ENCODE assay signal across 19 mouse cellular contexts in genomic region chr5:51934910-51935309, GRCm38 (mm10).
"Had no signal": no experiment of that assay in that cellular context is flagged by ENCODE, and none has a peak within 500 bp of the region (broad histone marks: within the 10 kb centered on the region; RNA-seq: fewer than 3 reads in every experiment).

No protein-coding gene starts in this region.

- H3K4me3 ChIP-seq: heart, embryonic 13.5 days; heart, embryonic 15.5 days; left cerebral cortex, adult 2 months; limb, embryonic 10.5 days; limb, embryonic 12.5 days; liver, embryonic 13.5 days; liver, embryonic 15.5 days had no signal

- H3K4me1 ChIP-seq: heart, embryonic 13.5 days; heart, embryonic 15.5 days; limb, embryonic 12.5 days; liver, embryonic 13.5 days; liver, embryonic 15.5 days had no signal

- ATAC-seq: hindbrain, postnatal 0 days; intestine, embryonic 16.5 days had no signal

- H3K27ac ChIP-seq: heart, embryonic 13.5 days; heart, embryonic 15.5 days; hindbrain, embryonic 14.5 days; hindbrain, postnatal 0 days; kidney, postnatal 0 days; left cerebral cortex, adult 2 months; limb, embryonic 10.5 days; limb, embryonic 12.5 days; liver, embryonic 13.5 days; liver, embryonic 15.5 days had no signal

- DNase-seq: gastrocnemius, postnatal 14 days; gastrocnemius, postnatal 36 days; heart, postnatal 14 days; kidney, adult 18-20 months; kidney, adult 8-10 months; kidney, postnatal 14 days; kidney, postnatal 36 days; liver; liver, embryonic 13.5 days had no signal

- H3K27me3 ChIP-seq: heart, embryonic 13.5 days; heart, embryonic 15.5 days; limb, embryonic 12.5 days; liver, embryonic 13.5 days; liver, embryonic 15.5 days had no signal

- H3K9me3 ChIP-seq: heart, embryonic 13.5 days; heart, embryonic 15.5 days; limb, embryonic 10.5 days; limb, embryonic 12.5 days; liver, embryonic 13.5 days; liver, embryonic 15.5 days had no signal

- H3K36me3 ChIP-seq: heart, embryonic 13.5 days; heart, embryonic 15.5 days; limb, embryonic 10.5 days; limb, embryonic 12.5 days; liver, embryonic 13.5 days; liver, embryonic 15.5 days had no signal
